Mouse (Mus musculus) neutrophil, adult 83 days (primary cell): Measurements from ENCODE around the gene Zbtb22. TPM values are rescaled to one million over a fixed set of nuclear protein-coding genes. Genes with fewer than 3 reads are reported as not detected.

ENCODE experiments used
- total RNA-seq, 2 experiments: library from RNA; stranded (reverse); gene quantifications; one replicate each; pipeline ENCODE4 v1.2.4; 2023

The Zbtb22 gene
- 10 to 100 TPM; 33.5 to 33.8 TPM for total RNA-seq

GRCm38 (mm10) chr17:33915671-33916250 lies at the start of gene Zbtb22, which contains the start of gene Tapbp:
TSS of gene Zbtb22 (plus strand) at chr17:33915904.
TSS of gene Tapbp (plus strand) at chr17:33915899.

GRCm38 (mm10) chr17:33873537-33873936 lies 42.2 kb upstream of the Zbtb22 start, which contains the start of gene Gm7029:
TSS of gene Gm7029 (plus strand) at chr17:33873837.

GRCm38 (mm10) chr17:33890533-33891059 lies 25.1 kb upstream of the Zbtb22 start, which contains the start of gene Kifc1:
TSS of gene Kifc1 (minus strand) at chr17:33890661.

GRCm38 (mm10) chr17:33904835-33905234 lies 10.9 kb upstream of the Zbtb22 start, which contains the start of gene Platr17:
TSS of gene Platr17 (plus strand) at chr17:33905135.

GRCm38 (mm10) chr17:33909077-33909868 lies 6.4 kb upstream of the Zbtb22 start, which contains the start of gene Daxx:
TSS of gene Daxx (plus strand) at chr17:33909414.

GRCm38 (mm10) chr17:33929371-33930279 lies 13.9 kb downstream of the Zbtb22 start, which contains the start of gene Rgl2:
TSS of gene Rgl2 (plus strand) at chr17:33929543.

GRCm38 (mm10) chr17:33940206-33940805 lies 24.6 kb downstream of the Zbtb22 start, which contains the start of the genes Pfdn6 and Wdr46:
TSS of gene Pfdn6 (minus strand) at chr17:33940343.
TSS of gene Wdr46 (plus strand) at chr17:33940660.

GRCm38 (mm10) chr17:33951021-33951946 lies 35.6 kb downstream of the Zbtb22 start, which contains the start of gene B3galt4:
TSS of gene B3galt4 (minus strand) at chr17:33951488.

GRCm38 (mm10) chr17:33955555-33956214 lies 40.0 kb downstream of the Zbtb22 start, which contains the start of the genes Vps52 and Rps18:
TSS of gene Vps52 (plus strand) at chr17:33955812.
TSS of gene Rps18 (minus strand) at chr17:33956001.

Other genes starting within 250 kb of the Zbtb22 start
- gene Hnrnpm, start 229.0 kb upstream of the Zbtb22 start, total RNA-seq: 100 to 1,000 TPM; 176 to 180 TPM
- gene March2, start 197.2 kb upstream of the Zbtb22 start, total RNA-seq: 10 to 100 TPM; 53.2 to 58.4 TPM
- gene Rab11b, start 155.4 kb upstream of the Zbtb22 start, total RNA-seq: 100 to 1,000 TPM; 157 to 164 TPM
- 1 to 10 TPM; 1.9 to 2.0 TPM for gene Angptl4, start 134.1 kb upstream of the Zbtb22 start, total RNA-seq
- 1 to 10 TPM; 4.7 to 6.3 TPM for gene Kank3, start 105.4 kb upstream of the Zbtb22 start, total RNA-seq
- 1,000 to 10,000 TPM; 1,192 to 1,292 TPM for gene Rps28, start 91.3 kb upstream of the Zbtb22 start, total RNA-seq
- gene Ndufa7, start 91.3 kb upstream of the Zbtb22 start, total RNA-seq: 100 to 1,000 TPM; 111 TPM
- gene Cd320, start 72.8 kb upstream of the Zbtb22 start, total RNA-seq: 1 to 10 TPM; 1.4 to 1.6 TPM
- not detected for gene Gm7029, start 42.1 kb upstream of the Zbtb22 start, total RNA-seq
- 10 to 100 TPM; 43.5 to 51.2 TPM for gene Kifc1, start 25.2 kb upstream of the Zbtb22 start, total RNA-seq
- gene Platr17, start 10.8 kb upstream of the Zbtb22 start, total RNA-seq: under 1 TPM in 1 of 2 experiments, not detected in 1; 0.75 TPM
- gene Daxx, start 6.5 kb upstream of the Zbtb22 start, total RNA-seq: 10 to 100 TPM; 31.0 to 43.2 TPM
- gene Tapbp, start within 50 bp of the Zbtb22 start, total RNA-seq: 100 to 1,000 TPM; 223 to 251 TPM
- 100 to 1,000 TPM; 227 to 229 TPM for gene Rgl2, start 13.6 kb downstream of the Zbtb22 start, total RNA-seq
- 10 to 100 TPM; 47.8 to 54.5 TPM for gene Pfdn6, start 24.4 kb downstream of the Zbtb22 start, total RNA-seq
- gene Wdr46, start 24.8 kb downstream of the Zbtb22 start, total RNA-seq: 10 to 100 TPM; 21.7 to 22.4 TPM
- 10 to 100 TPM; 10.3 to 10.5 TPM for gene B3galt4, start 35.6 kb downstream of the Zbtb22 start, total RNA-seq
- gene Vps52, start 39.9 kb downstream of the Zbtb22 start, total RNA-seq: 10 to 100 TPM; 54.0 to 58.9 TPM
- gene Rps18, start 40.1 kb downstream of the Zbtb22 start, total RNA-seq: 100 to 1,000 TPM; 476 to 509 TPM
- gene H2-K1, start 84.4 kb downstream of the Zbtb22 start, total RNA-seq: 1,000 to 10,000 TPM; 1,097 to 1,101 TPM
- 10 to 100 TPM in 1 of 2 experiments, 1 to 10 TPM in 1; 8.4 to 13.9 TPM for gene Ring1, start 108.8 kb downstream of the Zbtb22 start, total RNA-seq
- gene H2-Ke6, start 112.2 kb downstream of the Zbtb22 start, total RNA-seq: 10 to 100 TPM; 59.9 to 61.3 TPM
- gene Slc39a7, start 115.8 kb downstream of the Zbtb22 start, total RNA-seq: 10 to 100 TPM; 60.8 to 68.3 TPM
- 10 to 100 TPM; 45.9 to 68.6 TPM for gene Rxrb, start 115.9 kb downstream of the Zbtb22 start, total RNA-seq
- 10 to 100 TPM; 16.6 to 17.7 TPM for gene Col11a2, start 123.5 kb downstream of the Zbtb22 start, total RNA-seq
- gene H2-Oa, start 176.4 kb downstream of the Zbtb22 start, total RNA-seq: 1 to 10 TPM; 1.1 to 1.9 TPM
- gene H2-DMa, start 203.6 kb downstream of the Zbtb22 start, total RNA-seq: 10 to 100 TPM; 57.6 to 63.6 TPM
- 100 to 1,000 TPM; 215 to 218 TPM for gene Brd2, start 206.7 kb downstream of the Zbtb22 start, total RNA-seq
- 10 to 100 TPM; 22.7 to 25.3 TPM for gene H2-DMb2, start 227.4 kb downstream of the Zbtb22 start, total RNA-seq
- 10 to 100 TPM; 33.3 to 51.5 TPM for gene H2-DMb1, start 237.2 kb downstream of the Zbtb22 start, total RNA-seq